Mouse (Mus musculus) embryonic fibroblast, embryonic 13.5 days (primary cell): ENCODE data around the gene Bak1.

Source experiments
- CTCF ChIP-seq: IDR thresholded peaks from 2 replicates; pipeline ENCODE4 v1.5.1; 2011; ENCODE audit warnings: mild to moderate bottlenecking, control low read depth, low read length, moderate library complexity, borderline replicate concordance; ENCODE audit not compliant: insufficient read depth
- POLR2A ChIP-seq: IDR thresholded peaks from 2 replicates; pipeline ENCODE4 v1.6.1; 2011; ENCODE audit warnings: low read depth, mild to moderate bottlenecking, control low read depth, low read length, moderate library complexity

DNA sequence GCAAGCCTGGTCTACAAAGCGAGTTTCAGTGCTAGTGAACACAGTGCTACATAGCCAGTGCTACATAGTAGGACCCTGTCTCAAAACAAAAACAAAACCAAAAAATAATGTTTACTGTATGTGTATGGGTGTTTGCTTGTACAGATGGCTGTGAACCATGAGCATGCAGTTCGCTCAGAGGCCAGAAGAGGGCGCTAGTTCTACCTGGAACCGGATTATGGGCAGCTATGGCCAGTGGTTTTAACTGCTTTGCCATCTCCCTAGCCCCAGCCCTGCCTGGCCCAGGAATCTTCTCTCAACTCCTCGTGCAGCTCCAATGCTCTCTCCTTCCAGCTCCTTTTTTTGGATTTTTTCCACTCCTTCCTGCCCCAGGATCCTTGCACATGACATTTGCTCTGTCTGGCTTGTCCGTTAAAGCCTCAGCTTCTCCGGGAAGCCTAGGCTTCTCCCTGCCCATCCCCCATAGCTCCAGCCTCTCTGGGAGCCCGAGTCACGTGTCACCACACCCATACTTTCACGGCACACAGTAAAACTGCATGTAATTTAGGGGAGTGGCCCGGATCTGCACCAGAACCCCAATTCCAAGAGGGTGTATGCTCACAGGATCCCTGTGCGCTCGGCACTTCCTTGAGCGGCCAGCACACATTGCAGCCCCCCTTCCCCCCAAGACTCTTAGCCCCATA, 19.1 kb upstream of the Bak1 start:
- peak; percentile 23; the same call in 1 of the 2 replicates for TF ChIP-seq CTCF
- TF ChIP-seq POLR2A, result no peak
